12 mouse cellular contexts compared by ENCODE assay signal in genomic region chr5:52940645-52941044, GRCm38 (mm10).
"Had no signal": no experiment of that assay in that cellular context is flagged by ENCODE, and none has a peak within 500 bp of the region (broad histone marks: within the 10 kb centered on the region; RNA-seq: fewer than 3 reads in every experiment).

No protein-coding gene starts in this region.

- H3K4me1 ChIP-seq: limb, embryonic 10.5 days; liver, embryonic 12.5 days; midbrain, embryonic 12.5 days; neural tube, embryonic 13.5 days had no signal

- H3K36me3 ChIP-seq: limb, embryonic 10.5 days; liver, embryonic 12.5 days; midbrain, embryonic 12.5 days; neural tube, embryonic 13.5 days had no signal

- H3K9me3 ChIP-seq: limb, embryonic 10.5 days; liver, embryonic 12.5 days; midbrain, embryonic 12.5 days; neural tube, embryonic 13.5 days had no signal

- H3K9ac ChIP-seq: liver, embryonic 12.5 days; lung, embryonic 14.5 days; midbrain, embryonic 12.5 days; neural tube, embryonic 13.5 days had no signal

- H3K27me3 ChIP-seq: liver, embryonic 12.5 days; midbrain, embryonic 12.5 days; neural tube, embryonic 13.5 days had no signal

- DNase-seq: kidney, adult 8-10 months; lung, embryonic 14.5 days; lung, postnatal 14 days; right cerebral cortex, adult 18-20 months; right cerebral cortex, postnatal 25 days; thymus, postnatal 4 days had no signal

- H3K4me3 ChIP-seq: layer of hippocampus, adult 2 months; limb, embryonic 10.5 days; liver, embryonic 12.5 days; midbrain, embryonic 12.5 days; neural tube, embryonic 13.5 days had no signal

- H3K27ac ChIP-seq: layer of hippocampus, adult 2 months; limb, embryonic 10.5 days; liver, embryonic 12.5 days; midbrain, embryonic 12.5 days; neural tube, embryonic 13.5 days had no signal

- H3K4me2 ChIP-seq: liver, embryonic 12.5 days; lung, embryonic 14.5 days; midbrain, embryonic 12.5 days; neural tube, embryonic 13.5 days had no signal

- ATAC-seq: liver, embryonic 12.5 days; midbrain, embryonic 16.5 days had no signal
